Mouse (Mus musculus): ENCODE data around the gene Pcid2. TPM values are rescaled to one million over a fixed set of nuclear protein-coding genes. Genes with fewer than 3 reads are reported as not detected.
A peak's percentile ranks its signal among the peaks of the same experiment; 100 is the strongest.
"Not testable (repeated sequence)": the region's sequence is repeated elsewhere in the genome, so short reads cannot be mapped to it uniquely, and the experiment has no call there.

Pcid2 gene
- polyA plus RNA-seq, 1 experiment from 2014 or later: 56.5 TPM

DNA sequence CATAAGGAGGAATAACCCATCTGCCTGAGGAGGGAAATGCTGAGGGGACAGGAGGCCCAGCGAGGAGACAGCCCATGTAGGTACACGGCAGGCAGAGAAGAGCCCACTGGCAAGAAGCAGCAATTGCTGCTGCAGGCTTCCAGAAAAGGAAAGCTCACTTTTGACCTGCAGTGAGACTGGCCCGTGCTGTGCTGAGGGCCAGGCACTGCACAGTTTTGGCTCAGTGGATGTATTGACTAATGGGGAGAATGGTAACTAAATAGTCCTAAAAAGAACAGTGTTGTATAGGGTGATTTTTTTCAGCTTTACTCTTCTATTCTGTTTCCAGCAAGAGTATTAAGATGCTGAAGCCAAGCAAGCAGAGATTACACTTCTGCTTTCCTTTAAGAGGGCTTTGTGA is 13.3 kb upstream of the Pcid2 start:
- Histone ChIP-seq H3K4me2 (replicated peaks) (no peak overlapping the region), H3K36me3 (peaks cover 52% of the 10 kb centered on the region), H3K27ac (no peak overlapping the region), H3K4me1 (no peaks in the 10 kb centered on the region), H3K27me3 (replicated peaks) (no peaks in the 10 kb centered on the region), H3K9me3 (no peaks in the 10 kb centered on the region), H3K4me3 (no peak overlapping the region), H3K9ac (no peak overlapping the region)
- WGBS: 89% methylated on average over 3 of the region's 3 CpGs
- no peak for ATAC-seq (ENCODE audit: low FRiP score, low read depth)

- Histone ChIP-seq H3K4me2 (replicated peaks) (no peak overlapping the region), H3K27ac (no peak overlapping the region), H3K4me1 (no peaks in the 10 kb centered on the region), H3K4me3 (no peak overlapping the region), H3K36me3 (peaks cover 43% of the 10 kb centered on the region), H3K9ac (no peak overlapping the region), H3K27me3 (replicated peaks) (no peaks in the 10 kb centered on the region), H3K9me3 (no peaks in the 10 kb centered on the region)
- WGBS: 94% methylated on average over 2 of the region's 2 CpGs
- ATAC-seq (ENCODE audit: low FRiP score, low read depth): no peak
Measured at GRCm38 (mm10) chr8:13117096-13117495, 11.8 kb upstream of the Pcid2 start.

DNA sequence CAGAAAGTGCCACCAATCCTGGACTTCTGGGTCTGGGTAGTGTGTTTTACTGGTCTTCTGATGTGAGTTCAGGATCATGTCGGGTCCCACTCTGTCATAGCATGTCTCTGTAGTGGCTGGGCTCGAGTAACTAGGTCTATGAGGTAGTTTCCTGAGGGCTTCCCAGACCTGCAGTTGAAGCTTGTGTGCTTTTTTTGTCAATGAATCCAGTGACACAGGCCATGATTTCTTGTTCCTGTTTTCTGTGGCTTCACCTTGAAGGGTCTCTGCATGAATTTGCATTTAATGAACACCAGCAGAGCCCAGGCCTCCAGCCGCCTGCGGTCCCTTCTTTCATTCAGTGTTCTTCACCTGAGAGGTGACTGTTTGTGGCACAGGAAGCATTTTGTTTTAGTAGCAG is 8.0 kb upstream of the Pcid2 start:
- peaks cover 20% of the 10 kb centered on the region for H3K36me3 ChIP-seq
- 95% methylated on average over 4 of the region's 4 CpGs for WGBS
- H3K9me3 ChIP-seq: no peaks in the 10 kb centered on the region
- ATAC-seq (ENCODE audit: low FRiP score, low read depth): no peak
- H3K9ac ChIP-seq: no peak overlapping the region
- H3K4me3 ChIP-seq: no peak overlapping the region
- H3K4me1 ChIP-seq: no peaks in the 10 kb centered on the region
- H3K27me3 ChIP-seq (replicated peaks): no peaks in the 10 kb centered on the region
- H3K27ac ChIP-seq: no peak overlapping the region
- H3K4me2 ChIP-seq (replicated peaks): no peak overlapping the region

- Histone ChIP-seq H3K4me2 (replicated peaks) (no peak overlapping the region), H3K4me1 (peaks cover 3% of the 10 kb centered on the region; the same call in 1 of the 2 replicates), H3K9ac (no peak overlapping the region), H3K36me3 (peaks cover 11% of the 10 kb centered on the region; the same call in 1 of the 2 replicates), H3K27ac (no peak overlapping the region), H3K9me3 (no peaks in the 10 kb centered on the region), H3K4me3 (no peak overlapping the region), H3K27me3 (replicated peaks) (no peaks in the 10 kb centered on the region)
- WGBS: 89% methylated on average over 11 of the region's 11 CpGs
- no peak for ATAC-seq (ENCODE audit: low FRiP score, low read depth)
Measured at GRCm38 (mm10) chr8:13111917-13112316, 6.7 kb upstream of the Pcid2 start.

DNA sequence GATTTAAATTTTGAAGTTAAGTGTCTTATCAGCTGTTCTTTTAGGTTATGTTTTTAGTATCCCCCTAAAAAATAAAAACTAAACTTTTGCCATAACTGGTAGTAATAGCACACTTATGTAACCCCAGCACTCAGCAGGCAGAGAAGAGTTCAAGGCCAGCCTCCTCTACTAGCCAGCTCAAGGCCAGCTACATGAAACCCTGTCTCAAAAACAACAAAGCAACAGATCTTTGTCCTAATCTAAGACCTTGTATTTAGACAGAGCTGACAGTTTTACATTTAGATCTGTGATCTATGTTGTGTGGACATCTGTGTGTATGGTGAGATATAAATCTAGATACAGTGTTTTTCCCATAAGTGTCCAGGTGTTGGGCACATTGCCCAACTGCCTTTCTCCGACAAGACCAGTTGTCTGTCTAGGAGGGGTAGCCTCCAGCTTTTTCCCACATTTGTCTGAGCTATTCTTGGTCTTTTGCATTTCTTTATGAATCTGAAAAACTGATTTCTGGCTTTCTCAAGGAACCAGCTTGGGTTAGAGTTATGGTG is 4.2 kb upstream of the Pcid2 start:
- Histone ChIP-seq H3K4me1 (peaks cover 10% of the 10 kb centered on the region; the same call in 1 of the 2 replicates), H3K27me3 (replicated peaks) (no peaks in the 10 kb centered on the region), H3K36me3 (0 out of 2 replicates have a peak, but pooled peaks cover 6% of the 10 kb centered on the region), H3K4me2 (replicated peaks) (no peak overlapping the region), H3K9me3 (no peaks in the 10 kb centered on the region), H3K27ac (no peak overlapping the region), H3K4me3 (no peak overlapping the region), H3K9ac (no peak overlapping the region)
- ATAC-seq (ENCODE audit: low FRiP score, low read depth): no peak
- 82% methylated on average over 1 of the region's 1 CpGs for WGBS

DNA sequence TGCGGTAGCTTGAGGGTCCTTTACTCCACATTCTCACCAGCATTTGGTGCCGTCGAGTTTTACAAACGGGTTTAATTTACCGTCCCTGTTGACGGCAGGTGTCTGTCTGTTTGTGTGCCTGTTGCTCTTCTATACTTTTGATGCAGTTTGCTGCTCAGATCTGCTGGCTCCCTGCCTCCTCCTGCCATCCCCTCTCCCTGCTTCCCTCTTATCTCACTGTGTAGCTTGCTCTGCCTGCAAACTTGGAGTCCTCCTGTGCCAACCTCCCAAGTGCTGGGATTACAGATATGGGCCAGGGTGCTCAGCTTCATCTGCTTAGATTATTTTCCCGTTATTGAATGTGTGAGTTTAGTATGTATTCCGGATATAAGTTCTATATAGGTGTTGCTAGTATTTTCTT is 3.7 kb upstream of the Pcid2 start:
- Histone ChIP-seq H3K4me3 (no peak overlapping the region), H3K27me3 (replicated peaks) (no peaks in the 10 kb centered on the region), H3K4me1 (peaks cover 14% of the 10 kb centered on the region), H3K9ac (no peak overlapping the region), H3K9me3 (no peaks in the 10 kb centered on the region), H3K36me3 (0 out of 2 replicates have a peak, but pooled peaks cover 6% of the 10 kb centered on the region), H3K27ac (no peak overlapping the region), H3K4me2 (replicated peaks) (no peak overlapping the region)
- no peak for ATAC-seq (ENCODE audit: low FRiP score, low read depth)
- WGBS: 90% methylated on average over 8 of the region's 8 CpGs

DNA sequence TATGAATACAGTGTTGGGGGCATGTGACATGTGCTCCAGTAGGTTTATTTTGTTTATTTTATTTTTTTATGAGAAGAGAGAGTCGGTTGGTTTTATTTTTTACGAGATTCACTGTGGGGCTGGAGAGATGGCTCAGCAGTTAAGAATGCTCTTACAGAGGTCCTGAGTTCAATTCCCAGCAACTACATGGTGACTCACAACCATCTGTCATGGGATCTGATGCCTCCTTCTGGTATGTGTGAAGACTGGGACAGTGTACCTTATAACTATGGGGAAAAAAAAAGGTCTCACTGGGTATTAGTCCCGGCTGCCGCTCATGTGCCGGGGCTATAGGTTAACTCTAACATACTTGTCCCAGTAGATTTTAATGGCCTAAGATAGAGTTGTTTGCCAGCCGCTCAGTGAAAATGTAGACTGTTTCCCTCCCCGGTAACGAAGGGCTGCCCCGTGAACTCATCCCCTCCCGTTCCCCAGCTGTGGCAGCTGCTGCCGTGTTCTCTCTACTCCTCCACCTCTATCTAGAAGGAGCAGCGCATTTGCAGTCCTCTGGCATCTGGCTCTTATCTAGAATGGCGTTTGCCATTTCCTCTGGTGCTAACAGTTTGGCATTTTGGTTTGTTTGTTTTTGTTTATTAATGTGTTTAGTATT is 2.9 kb upstream of the Pcid2 start:
- H3K9ac ChIP-seq: no peak overlapping the region
- WGBS: 93% methylated on average over 13 of the region's 13 CpGs
- no peaks in the 10 kb centered on the region for H3K9me3 ChIP-seq
- ATAC-seq (ENCODE audit: low FRiP score, low read depth): no peak
- no peak overlapping the region for H3K4me2 ChIP-seq (replicated peaks)
- no peak overlapping the region for H3K27ac ChIP-seq
- no peaks in the 10 kb centered on the region for H3K27me3 ChIP-seq (replicated peaks)
- no peaks in the 10 kb centered on the region for H3K36me3 ChIP-seq
- no peak overlapping the region for H3K4me3 ChIP-seq
- H3K4me1 ChIP-seq: peaks cover 20% of the 10 kb centered on the region

- Histone ChIP-seq H3K9me3 (no peaks in the 10 kb centered on the region), H3K4me1 (peaks cover 20% of the 10 kb centered on the region), H3K36me3 (peaks cover 6% of the 10 kb centered on the region; the same call in 1 of the 2 replicates), H3K27me3 (replicated peaks) (no peaks in the 10 kb centered on the region), H3K9ac (peak overlapping the region; percentile 94), H3K27ac (peak overlapping the region; percentile 57; the same call in 1 of the 2 replicates), H3K4me3 (peak overlapping the region; percentile 98), H3K4me2 (replicated peaks) (peak overlapping the region; percentile 99)
- WGBS: 1% methylated on average over 56 of the region's 63 CpGs
- ATAC-seq (ENCODE audit: low FRiP score, low read depth): peak; percentile 61
Measured at GRCm38 (mm10) chr8:13105908-13106551, 771 bp upstream of the Pcid2 start.

DNA sequence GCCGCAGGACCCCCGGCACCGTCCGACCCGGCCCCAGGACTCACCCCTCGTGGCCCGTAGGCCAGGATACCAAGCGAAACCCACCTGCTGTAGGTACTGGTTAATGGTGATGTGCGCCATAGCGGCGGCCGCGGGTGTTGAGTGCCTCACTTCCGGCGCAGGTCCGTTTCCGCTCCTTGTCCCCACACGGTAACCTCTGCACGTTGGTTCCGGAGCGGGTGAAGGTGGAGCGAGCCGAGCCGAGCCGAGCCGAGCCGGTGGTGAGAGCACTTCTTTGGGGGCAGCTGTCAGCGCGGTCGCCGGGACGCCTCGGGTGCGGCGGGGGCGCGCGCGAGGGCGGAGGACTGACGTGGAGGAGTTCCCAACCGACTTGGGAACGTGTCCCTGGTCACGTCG is 570 bp downstream of the Pcid2 start:
- no peaks in the 10 kb centered on the region for H3K27me3 ChIP-seq (replicated peaks)
- H3K9me3 ChIP-seq: no peaks in the 10 kb centered on the region
- peak; percentile 82 for ATAC-seq (ENCODE audit: low FRiP score, low read depth)
- H3K4me1 ChIP-seq: peaks cover 20% of the 10 kb centered on the region
- peak overlapping the region; percentile 99 for H3K4me2 ChIP-seq (replicated peaks)
- peak overlapping the region; percentile 94 for H3K9ac ChIP-seq
- H3K36me3 ChIP-seq: peaks cover 12% of the 10 kb centered on the region; the same call in 1 of the 2 replicates
- under 1% methylated on average over 45 of the region's 45 CpGs for WGBS
- peak overlapping the region; percentile 98 for H3K4me3 ChIP-seq
- H3K27ac ChIP-seq: peak overlapping the region; percentile 81

DNA sequence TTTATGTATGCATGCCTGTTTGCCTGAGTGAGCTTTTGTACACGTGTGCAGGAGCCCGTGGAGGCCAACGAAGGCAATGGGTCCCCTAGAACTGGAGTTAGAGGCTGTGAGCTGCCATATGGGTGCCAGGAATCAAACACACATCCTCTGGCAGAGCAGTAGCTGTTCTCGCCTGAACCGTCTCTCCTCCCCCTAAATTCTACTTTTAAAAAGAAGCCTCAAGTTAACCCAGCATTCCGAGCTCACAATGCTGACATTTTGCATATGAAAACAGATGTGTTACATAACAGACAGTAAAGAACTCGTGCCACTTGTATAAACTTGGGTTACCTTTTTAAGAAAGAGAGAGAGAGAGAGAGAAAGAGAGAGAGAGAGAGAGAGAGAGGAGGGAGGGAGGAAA is 27.7 kb downstream of the Pcid2 start:
- no peak for ATAC-seq (ENCODE audit: low FRiP score, low read depth)
- Histone ChIP-seq H3K36me3 (peaks cover 99% of the 10 kb centered on the region), H3K4me2 (replicated peaks) (no peak overlapping the region), H3K9me3 (no peaks in the 10 kb centered on the region), H3K4me1 (no peaks in the 10 kb centered on the region), H3K9ac (no peak overlapping the region), H3K4me3 (no peak overlapping the region), H3K27ac (no peak overlapping the region), H3K27me3 (replicated peaks) (no peaks in the 10 kb centered on the region)
- 85% methylated on average over 7 of the region's 7 CpGs for WGBS

DNA sequence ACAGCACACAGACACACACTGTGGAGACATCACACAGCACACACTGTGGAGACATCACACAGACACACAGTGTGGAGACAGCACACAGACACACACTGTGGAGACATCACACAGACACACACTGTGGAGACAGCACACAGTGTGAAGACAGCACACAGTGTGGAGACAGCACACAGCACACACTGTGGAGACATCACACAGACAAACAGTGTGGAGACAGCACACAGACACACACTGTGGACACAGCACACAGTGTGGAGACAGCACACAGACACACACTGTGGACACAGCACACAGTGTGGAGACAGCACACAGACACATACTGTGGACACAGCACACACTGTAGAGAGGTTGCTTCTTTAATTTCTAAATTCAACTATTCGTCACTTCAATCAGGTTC is 29.7 kb downstream of the Pcid2 start:
- H3K4me3 ChIP-seq; H3K9ac ChIP-seq; ATAC-seq (ENCODE audit: low FRiP score, low read depth); H3K27ac ChIP-seq; H3K4me1 ChIP-seq; H3K4me2 ChIP-seq (replicated peaks); H3K27me3 ChIP-seq (replicated peaks); H3K9me3 ChIP-seq: not testable (repeated sequence)
- WGBS: 94% methylated on average over 1 of the region's 1 CpGs
- peaks cover 80% of the 10 kb centered on the region for H3K36me3 ChIP-seq

GRCm38 (mm10) chr8:13075044-13075443 is 30.2 kb downstream of the Pcid2 start:
- no peak overlapping the region for H3K27ac ChIP-seq
- H3K9me3 ChIP-seq: no peaks in the 10 kb centered on the region
- no peaks in the 10 kb centered on the region for H3K27me3 ChIP-seq (replicated peaks)
- H3K9ac ChIP-seq: no peak overlapping the region
- H3K4me1 ChIP-seq: no peaks in the 10 kb centered on the region
- WGBS: 94% methylated on average over 8 of the region's 8 CpGs
- no peak overlapping the region for H3K4me2 ChIP-seq (replicated peaks)
- peaks cover 74% of the 10 kb centered on the region for H3K36me3 ChIP-seq
- ATAC-seq (ENCODE audit: low FRiP score, low read depth): no peak
- H3K4me3 ChIP-seq: no peak overlapping the region
